Mouse (Mus musculus): ENCODE results near the gene Sdhb.

- TF ChIP-seq POLR2A (IDR thresholded peaks at IDR 0.05; ENCODE audit: insufficient read depth, low read depth, low read length), result no peak
- no peak for TF ChIP-seq EP300 (IDR thresholded peaks at IDR 0.05; ENCODE audit: insufficient read depth, low read depth, low read length)
- no peak for TF ChIP-seq CTCF (IDR thresholded peaks at IDR 0.05)
These were observed 13.4 kb downstream of the Sdhb start for GRCm38 (mm10) chr4:140974408-140974807.

Data from heart, adult 2 months (tissue).